Mouse (Mus musculus): ENCODE data around the gene Fn1. TPM values are rescaled to one million over a fixed set of nuclear protein-coding genes. Genes with fewer than 3 reads are reported as not detected.

Gene Fn1
- total RNA-seq, 2 experiments from 2014 or later, result 31.9 to 147 TPM

- no peak for ATAC-seq (replicated peaks; ENCODE audit: low FRiP score, poor library complexity, severe bottlenecking)
Measured at GRCm38 (mm10) chr1:71550626-71551195, 102.3 kb downstream of the Fn1 start.

DNA sequence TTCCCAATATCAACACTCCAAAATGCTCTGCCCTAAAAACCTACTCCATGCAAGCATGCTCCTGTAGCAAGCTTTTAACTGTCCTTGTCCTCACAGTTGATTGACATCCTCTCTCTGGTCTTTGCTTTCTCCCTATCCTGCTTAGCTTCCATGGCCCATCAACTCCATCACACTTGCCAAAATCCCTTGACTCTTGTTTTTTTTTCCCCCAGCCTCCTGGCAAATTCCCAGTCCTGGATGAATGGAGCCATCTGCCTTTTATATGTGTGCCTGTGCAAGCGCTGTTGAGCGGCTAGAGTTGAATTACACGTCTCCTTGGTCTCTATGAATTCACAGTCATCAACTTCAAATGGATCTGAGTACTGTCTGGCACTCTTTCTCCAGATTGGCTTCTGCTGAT lies 112.6 kb downstream of the Fn1 start:
- ATAC-seq (replicated peaks; ENCODE audit: low FRiP score, poor library complexity, severe bottlenecking), result no peak

DNA sequence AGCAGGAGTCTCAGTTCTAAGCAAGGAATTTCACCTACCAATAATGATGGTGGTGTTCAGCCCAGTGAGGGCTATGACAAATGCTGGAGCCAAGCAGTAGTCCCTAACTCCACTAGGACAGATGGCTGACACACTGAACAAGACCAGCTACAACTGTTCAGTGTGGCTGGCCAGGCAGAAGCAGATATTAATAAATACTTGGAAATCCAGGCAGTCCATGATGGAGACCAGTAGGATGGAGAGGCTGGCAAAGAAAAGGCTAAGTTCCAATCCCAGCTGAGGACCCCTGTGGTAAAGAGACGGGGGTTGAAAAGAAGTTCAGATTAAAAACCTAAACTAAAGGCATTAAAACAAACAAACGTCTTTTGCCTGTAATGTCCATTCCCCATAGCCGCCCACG lies 113.4 kb downstream of the Fn1 start:
- no peak for ATAC-seq (replicated peaks; ENCODE audit: low FRiP score, poor library complexity, severe bottlenecking)

Other genes with a start within 250 kb of the Fn1 start
- gene Abca12, start 238.3 kb downstream of the Fn1 start, total RNA-seq (2015; ENCODE audit: low replicate concordance), result not detected in 2 replicates
- not detected in 2 replicates for gene Abca12, start 238.3 kb downstream of the Fn1 start, total RNA-seq (2017; ENCODE audit: low replicate concordance)
- gene Atic, start 96.0 kb downstream of the Fn1 start, total RNA-seq (2015; ENCODE audit: low replicate concordance), result 12.1 and 19.2 TPM in 2 replicates
- gene Atic, start 96.0 kb downstream of the Fn1 start, total RNA-seq (2017; ENCODE audit: low replicate concordance), result 26.1 and 49.0 TPM in 2 replicates